Mouse (Mus musculus) lung, adult 10 weeks (tissue): ENCODE data around the gene Cenpn. TPM values are rescaled to one million over a fixed set of nuclear protein-coding genes. Genes with fewer than 3 reads are reported as not detected.

ENCODE experiments used
- polyA plus RNA-seq: library from polyadenylated mRNA; stranded (reverse); fragments of 350-450 nt; fragmentation: Illumina TruSeq; extraction: RNeasy Lipid Tissue Mini Kit (QIAGEN cat#74804); gene quantifications from one replicate; pipeline ENCODE4 v1.2.3, GENCODE M21; 2014; ENCODE audit warnings: low read depth, low replicate concordance; ENCODE audit not compliant: insufficient read depth

The Cenpn gene
- 0.79 TPM for polyA plus RNA-seq

DNA sequence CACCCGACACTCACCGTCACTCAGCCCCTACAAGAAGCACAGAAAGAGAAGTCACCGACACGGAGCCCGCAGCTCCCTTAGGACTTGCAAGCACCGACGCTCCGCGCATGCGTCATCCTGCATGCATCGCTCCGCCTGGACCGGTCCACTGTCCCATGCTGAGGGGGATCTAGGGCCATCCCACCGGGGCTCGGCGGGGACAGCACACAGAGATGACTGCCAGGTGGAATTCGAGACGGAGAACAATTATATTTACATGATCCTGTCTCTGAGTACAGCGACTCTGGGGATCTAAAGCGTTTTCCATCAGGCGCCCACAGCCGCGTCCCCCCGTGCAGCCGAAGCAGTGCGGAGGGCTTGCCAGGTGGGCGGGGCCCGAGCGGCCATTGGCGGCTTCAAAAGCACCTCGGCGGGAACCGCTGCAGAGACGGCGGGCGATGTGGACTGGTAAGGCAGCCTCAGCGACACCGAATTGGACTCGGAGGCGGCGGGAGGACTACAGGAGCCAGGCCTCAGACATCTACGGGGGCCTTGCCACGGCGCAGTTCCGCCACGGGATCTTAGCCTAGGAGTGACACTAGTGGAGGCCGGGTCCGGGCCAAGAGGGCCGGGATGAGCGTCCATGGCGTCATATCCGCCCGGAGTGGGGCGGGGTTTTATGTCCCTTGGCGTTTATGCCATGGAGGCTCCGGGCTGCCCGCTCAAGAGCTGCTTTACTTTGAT lies at the start of gene Cenpn, which contains the start of gene Cmc2:
TSS of gene Cenpn (plus strand) at position 394 of the 723 bp plus-strand sequence.
TSS of gene Cmc2 (minus strand) at position 119 of the 723 bp plus-strand sequence.

DNA sequence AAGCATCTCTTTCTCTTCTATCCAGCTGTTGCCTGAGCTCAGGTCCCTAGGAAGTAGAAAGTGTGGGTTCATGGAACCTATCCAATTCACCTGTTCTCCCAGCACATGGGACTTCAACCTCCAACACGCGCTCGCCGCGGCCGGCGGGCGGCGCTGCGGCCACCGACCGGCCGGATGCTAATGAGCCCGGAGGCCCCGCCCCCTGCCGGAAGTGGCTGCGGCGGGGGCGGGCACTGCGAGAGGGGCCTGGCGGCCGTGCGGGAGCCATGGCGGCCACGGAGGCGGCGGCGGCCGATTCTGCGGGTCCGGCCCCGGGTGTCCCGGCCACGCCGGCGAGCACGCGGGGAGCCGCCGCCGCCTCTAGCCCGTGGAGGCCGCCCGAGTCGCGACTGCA lies 21.6 kb downstream of the Cenpn start, which contains the start of gene Atmin:
TSS of gene Atmin (plus strand) at position 233 of the 394 bp plus-strand sequence.

DNA sequence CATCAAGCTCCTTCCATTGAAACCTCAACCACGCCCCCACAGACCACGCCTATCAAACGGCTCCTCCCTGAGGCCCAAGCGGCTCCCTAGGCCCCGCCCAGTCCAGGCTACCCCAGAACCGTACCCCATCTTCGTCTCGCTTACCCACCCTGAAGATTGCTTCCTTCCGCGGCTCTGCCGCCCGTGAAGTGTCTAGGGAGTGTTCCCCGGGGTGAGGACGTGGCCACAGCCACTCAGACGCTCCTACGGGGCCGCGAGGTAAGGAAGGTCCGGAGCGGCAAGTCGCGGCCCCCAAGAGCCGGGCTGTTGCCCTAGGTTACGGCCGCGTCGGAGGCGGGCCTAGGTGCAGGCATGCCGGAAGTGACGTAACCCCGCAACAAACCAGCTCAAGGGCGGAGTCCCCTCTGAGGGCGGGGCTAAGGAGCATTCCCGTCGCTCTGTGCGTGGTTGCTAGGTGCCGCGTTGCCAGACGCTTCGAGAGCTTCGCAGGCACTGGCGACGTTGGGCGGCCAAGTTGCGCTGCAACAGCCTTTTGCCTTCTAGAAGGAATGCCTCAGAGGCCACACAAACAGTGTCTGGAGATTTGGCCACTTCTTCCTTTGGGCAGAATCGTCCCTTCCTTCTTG lies 57.2 kb downstream of the Cenpn start, which contains the start of gene 1700030J22Rik:
TSS of gene 1700030J22Rik (minus strand) at position 329 of the 626 bp plus-strand sequence.

Other genes starting within 250 kb of the Cenpn start
- 1.3 TPM for gene Cdyl2, start 188.7 kb upstream of the Cenpn start, polyA plus RNA-seq
- 19.2 TPM for gene Cmc2, start 275 bp upstream of the Cenpn start, polyA plus RNA-seq
- gene Atmin, start 21.7 kb downstream of the Cenpn start, polyA plus RNA-seq, result 7.1 TPM
- 1.1 TPM for gene 1700030J22Rik, start 57.2 kb downstream of the Cenpn start, polyA plus RNA-seq
- gene Gcsh, start 71.8 kb downstream of the Cenpn start, polyA plus RNA-seq, result 31.6 TPM
- gene Pkd1l2, start 160.7 kb downstream of the Cenpn start, polyA plus RNA-seq, result not detected
- gene Bco1, start 174.1 kb downstream of the Cenpn start, polyA plus RNA-seq, result 0.15 TPM
- 1.7 TPM for gene Gan, start 236.4 kb downstream of the Cenpn start, polyA plus RNA-seq